Mouse (Mus musculus): ENCODE measurements around the gene Bub1b.

DNA sequence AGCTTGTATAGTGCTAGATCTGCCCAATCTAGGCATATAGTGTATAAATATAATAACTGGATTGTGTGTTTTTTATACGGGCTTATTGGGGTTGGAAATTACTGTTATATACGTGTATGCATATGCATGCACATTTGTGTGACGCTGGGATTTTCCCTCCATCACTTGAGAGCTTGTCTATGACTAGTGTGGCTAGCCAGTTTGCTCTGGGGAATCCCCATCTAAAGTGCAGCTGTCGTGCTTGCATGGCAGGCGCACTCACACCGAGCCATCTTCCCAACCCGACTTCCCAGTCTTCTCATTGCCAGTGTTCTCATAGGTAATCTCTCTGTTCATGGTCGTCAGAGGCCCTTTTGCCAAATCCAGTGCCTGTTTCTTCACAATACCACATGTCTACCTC lies 22.6 kb downstream of the Bub1b start:
- TF ChIP-seq CTCF (IDR thresholded peaks at IDR 0.05; ENCODE audit: borderline replicate concordance, insufficient read depth, low read length) (no peak), POLR2A (IDR thresholded peaks at IDR 0.05; ENCODE audit: low read depth, low read length) (no peak)
